Mouse (Mus musculus): ENCODE results near the gene Slc38a7.
"Not testable (repeated sequence)": the region's sequence is repeated elsewhere in the genome, so short reads cannot be mapped to it uniquely, and the experiment has no call there.

Slc38a7 gene

DNA sequence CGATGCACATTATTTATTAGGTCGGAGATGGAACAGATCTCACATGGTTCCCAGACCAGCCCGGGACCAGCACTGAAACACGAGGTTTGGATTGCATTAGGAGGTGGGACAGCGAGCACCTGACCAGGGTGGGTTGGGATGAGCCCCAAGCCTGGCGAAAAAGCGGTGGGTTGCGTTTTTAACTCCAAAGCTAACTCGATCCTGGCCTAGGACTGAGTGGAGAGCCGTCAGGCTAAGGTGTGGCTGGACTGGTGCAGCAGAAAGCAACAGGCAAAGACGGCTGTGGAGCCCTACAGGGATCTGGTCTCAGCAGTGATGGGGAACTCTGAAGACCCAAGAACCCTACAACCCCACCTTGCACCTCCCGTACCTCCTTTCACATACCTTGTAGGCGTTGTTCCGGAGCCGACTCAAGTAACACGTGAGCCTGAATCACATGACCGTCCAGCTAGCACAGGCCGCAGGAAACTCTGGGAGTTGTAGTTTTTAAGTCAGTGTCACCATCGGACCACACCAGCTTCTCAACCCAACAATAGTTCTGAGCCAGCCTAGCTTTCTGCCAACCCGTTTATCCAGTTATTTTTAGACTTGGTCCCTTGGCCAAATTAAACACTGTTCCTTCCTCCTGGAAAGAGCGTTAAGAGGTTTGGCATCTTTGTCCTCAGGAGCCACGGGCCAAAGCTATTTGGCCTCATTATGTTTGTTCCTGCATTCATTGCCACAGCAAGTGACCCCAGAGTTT, at the start of gene Slc38a7:
Gene Slc38a7 (minus strand): TSS at position 438 of the 742 bp plus-strand sequence.
- peak; percentile 56 for DNase-seq (ENCODE audit: low spot score)

- no peak for DNase-seq (ENCODE audit: low spot score)
Observed at GRCm38 (mm10) chr8:95901864-95902263, 48.5 kb upstream of the Slc38a7 start.

DNA sequence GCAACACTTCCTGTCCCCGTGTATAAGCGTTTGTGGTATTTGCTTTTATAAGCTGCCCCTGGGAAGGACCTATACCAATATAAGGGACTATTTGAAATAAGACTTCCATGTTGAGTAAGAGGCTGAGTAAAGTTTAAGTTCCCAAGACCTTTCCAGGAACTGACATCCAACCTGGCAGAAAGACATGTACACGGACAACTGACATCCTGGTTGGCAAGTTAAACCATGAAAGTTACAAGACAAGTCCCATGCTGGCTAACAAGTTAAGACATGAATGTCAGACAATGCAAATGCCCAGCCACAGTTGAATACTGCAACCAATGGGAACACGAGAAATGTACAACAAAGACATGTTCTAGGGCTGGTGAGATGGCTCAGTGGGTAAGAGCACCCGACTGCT, 40.4 kb upstream of the Slc38a7 start:
- no peak for DNase-seq (ENCODE audit: low spot score)

DNA sequence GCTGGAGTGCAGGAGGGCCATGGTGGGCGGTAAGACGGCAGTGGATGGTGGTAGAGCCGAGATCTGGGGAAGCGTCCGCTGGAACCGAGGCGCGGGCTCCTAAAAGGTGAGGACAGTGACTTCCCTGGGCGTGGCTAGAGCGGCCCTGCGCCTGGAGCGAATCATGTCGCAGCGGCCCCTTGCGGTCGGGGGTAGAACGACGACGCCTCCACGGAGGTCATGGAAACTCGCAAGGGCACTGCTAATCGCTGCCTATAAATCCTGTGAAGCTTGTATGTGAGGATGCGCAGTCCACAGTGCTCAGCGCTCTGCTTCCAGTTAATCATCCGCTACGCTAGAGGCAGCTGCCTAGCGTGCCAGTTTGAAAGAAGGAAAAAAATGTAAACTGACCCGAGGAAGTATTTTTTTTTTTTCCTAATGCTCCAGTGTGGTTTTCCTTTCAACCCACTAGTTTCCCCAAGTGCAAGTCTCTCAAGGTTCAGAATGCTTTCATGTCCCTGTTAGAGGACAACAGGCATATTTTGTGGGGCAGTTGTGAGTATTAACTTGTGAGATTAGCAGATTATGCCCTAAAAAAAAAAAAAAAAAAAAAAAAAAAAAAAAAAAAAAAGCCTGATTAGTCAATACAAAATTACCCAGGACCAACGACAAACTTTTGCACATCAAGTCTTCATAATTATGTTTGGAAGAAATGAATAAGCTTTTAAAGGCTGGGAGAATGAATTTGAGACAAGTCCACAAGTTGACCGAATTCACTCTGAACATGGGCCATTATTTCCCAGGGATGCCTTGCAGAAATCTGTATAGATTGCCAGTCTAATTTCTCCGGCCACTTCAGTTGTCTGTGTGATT, 35.2 kb upstream of the Slc38a7 start, which contains the start of gene Got2:
Gene Got2 (minus strand): TSS at position 263 of the 852 bp plus-strand sequence.
- peak; percentile 93 for DNase-seq (ENCODE audit: low spot score)

- peak; percentile 68 for DNase-seq (ENCODE audit: low spot score)
Observed at GRCm38 (mm10) chr8:95887578-95888284, 34.4 kb upstream of the Slc38a7 start.

- peak; percentile 19 for DNase-seq (ENCODE audit: low spot score)
Observed at GRCm38 (mm10) chr8:95886647-95887577, 33.6 kb upstream of the Slc38a7 start.

DNA sequence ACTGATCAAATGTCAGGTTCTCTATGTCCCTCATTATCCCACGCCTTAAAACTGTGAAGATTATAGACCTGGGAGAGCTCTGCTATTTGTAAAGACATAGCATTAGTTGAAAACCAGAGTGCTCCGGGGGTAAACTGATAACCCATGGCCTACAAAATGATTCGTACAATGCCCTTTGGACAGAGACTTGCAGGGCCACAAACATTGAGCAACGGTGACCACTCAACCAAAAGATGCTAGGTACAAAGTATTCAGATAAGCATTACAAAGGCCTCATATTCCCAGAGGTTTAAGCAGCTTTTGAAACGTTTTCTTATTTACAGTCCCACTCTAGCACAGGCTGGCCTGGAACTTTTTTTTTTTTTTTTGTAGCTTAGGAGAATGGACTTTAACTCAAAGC, 32.6 kb upstream of the Slc38a7 start:
- DNase-seq (ENCODE audit: low spot score): no peak

DNA sequence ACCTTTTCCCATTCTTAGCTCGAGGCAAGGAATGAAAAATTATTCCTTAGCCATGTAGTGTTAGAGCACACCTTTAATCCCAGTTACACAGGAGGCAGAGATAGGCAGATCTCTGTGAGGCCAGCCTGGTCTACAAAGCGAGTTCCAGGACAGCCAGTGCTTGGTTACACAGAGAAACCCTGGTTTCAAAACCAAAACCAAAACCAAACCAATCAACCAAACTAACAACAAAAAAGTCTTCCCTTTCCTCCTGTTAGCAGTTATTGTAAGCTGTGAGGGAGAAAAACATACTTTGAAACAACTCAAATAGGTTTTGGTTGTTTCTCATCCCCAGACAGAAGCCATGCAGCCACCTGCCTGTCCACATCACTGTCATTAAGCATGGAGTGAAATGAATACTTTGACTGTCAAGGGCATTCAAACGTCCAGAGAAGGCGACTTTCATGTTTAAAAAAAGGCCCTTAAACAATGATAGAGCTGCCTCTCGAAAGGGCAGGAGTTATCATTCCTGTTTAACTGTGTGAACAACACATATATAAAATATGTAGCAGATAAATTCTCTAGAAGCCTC, 32.0 kb upstream of the Slc38a7 start:
- no peak for DNase-seq (ENCODE audit: low spot score)

DNA sequence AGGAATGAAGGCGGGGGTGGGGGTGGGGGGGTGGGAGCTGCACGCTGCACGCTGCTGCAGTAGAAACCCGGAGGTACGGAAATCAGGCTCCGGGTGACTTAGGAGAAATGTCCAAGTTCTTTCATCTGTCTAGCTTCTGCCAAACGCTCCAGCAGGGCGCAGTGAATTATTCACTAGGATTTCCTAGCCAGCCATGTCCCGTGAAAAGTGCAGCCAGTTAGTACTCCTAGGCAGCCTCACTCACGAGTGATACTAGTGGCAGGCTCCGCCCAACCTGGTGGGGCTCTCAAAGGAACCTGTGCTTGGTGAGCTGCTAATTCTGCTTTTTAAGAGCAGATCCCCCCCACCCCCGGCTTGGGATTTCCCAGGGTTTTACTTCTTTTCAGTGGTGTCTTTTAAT, 31.2 kb upstream of the Slc38a7 start:
- no peak for DNase-seq (ENCODE audit: low spot score)

DNA sequence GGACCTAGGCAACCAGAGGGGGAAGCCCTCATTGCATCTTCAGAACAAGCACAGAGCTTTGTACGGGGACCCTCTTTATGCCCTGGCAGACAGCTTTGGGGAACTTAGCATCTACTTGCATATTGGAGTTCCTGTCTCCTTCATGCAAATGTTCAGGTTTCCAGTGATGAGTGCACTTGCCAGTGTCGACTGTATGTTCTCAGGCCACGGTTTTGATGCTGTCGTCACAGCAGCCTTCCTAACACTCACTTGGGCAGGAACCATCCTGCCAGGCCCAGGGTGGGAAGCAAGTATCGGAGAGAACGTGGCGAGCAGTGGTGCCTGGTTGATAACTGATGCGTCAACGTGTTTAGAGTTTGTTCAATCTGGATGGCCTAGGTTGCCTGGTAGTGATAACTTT, 28.9 kb upstream of the Slc38a7 start:
- DNase-seq (ENCODE audit: low spot score): no peak

DNA sequence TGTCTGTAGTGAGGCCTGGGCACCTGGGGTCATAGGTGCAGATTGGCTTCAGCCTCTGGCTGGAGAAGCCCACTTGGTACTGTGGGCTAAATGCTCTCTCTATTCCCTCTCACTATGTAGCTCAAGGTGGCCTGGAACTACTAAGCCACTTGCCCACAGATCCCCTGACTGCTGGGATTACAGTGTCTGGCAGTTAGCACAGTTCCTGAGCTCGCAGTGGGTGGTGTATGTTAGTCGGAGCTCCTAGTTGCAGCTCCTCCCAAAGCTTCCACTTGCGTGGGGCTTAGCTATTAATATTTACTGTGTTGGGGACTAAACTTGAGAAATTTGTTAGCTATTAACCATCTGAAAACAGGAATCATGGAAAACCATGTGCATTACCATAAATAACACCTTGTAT, 28.2 kb upstream of the Slc38a7 start:
- DNase-seq (ENCODE audit: low spot score): no peak

DNA sequence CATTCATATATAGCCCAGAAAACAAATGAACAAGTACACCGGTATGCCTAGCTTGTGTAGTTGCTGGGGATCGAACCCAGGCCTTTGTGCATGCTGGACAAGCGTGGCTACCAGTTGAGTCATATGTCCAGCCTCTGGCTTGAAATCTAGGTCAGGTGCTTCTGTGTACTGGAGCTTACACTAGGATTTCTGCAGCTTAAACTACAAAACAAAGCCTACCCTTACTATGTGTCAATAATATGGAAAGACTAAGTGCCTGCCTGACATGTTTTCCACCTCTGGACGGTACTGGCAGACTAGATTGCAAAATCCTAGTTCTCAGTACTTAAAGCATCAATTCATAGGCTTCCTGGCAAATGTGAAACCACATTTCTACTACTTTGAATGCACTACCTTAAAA, 26.5 kb upstream of the Slc38a7 start:
- DNase-seq (ENCODE audit: low spot score): no peak

DNA sequence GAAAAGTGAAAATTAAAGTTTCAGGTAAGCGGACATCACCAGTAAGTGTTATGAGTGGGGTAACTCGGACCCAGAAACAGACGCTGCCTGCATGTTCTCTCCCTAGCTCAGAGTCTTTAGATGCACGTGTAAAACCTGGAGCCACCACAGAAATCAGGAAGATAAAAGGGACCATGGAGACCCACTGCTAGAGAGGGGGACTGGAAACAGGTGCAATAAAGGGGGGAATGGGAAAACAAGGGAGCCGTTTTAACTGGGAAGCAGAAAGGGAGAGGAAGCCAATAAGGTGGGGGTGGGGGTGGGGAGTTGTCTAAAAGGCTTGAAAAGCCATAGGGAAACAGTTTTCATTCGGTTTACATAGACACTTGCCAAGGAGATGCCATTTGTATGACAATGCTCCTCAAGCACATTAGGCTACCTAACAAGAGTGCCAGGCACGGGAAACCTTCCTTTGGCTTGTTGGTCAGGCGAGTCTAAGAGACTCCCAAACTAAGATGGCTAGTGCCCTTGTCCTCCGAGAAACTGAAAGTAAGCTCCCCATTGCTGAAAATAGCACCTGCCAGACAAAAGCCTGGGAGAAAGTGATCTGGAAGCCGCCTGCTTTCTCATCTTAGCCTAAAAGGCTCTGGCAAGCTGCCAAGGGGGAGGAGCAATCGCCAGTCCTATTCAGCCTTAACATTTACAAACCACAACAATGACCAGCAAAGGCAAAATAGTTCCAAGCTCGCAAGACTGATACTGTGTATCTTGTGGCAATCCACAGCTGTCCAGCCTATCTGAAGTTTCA, 25.0 kb upstream of the Slc38a7 start:
- DNase-seq (ENCODE audit: low spot score): peak; percentile 20

GRCm38 (mm10) chr8:95875270-95875669, 21.9 kb upstream of the Slc38a7 start:
- no peak for DNase-seq (ENCODE audit: low spot score)

DNA sequence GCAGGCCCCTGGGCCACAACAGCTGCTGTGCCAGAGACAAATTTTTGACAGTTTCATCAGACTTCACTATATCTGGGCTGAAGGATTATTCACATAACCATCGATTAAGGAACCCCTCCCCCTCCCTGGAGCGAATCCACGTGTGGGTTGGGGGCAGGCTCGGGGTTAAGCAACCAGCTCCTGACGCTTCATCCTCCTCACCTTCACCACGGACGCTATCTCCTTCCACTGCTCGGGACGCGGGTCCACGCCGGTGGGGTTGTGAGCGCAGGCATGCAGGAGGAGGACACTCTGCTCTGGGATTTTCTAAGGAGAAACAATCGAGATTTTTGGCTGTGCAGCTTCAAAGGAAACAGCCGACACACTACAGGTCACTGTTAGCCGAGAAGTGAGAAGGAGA, 18.4 kb upstream of the Slc38a7 start:
- no peak for DNase-seq (ENCODE audit: low spot score)

- DNase-seq (ENCODE audit: low spot score): not testable (repeated sequence)
Observed at GRCm38 (mm10) chr8:95864851-95865250, 11.5 kb upstream of the Slc38a7 start.

DNA sequence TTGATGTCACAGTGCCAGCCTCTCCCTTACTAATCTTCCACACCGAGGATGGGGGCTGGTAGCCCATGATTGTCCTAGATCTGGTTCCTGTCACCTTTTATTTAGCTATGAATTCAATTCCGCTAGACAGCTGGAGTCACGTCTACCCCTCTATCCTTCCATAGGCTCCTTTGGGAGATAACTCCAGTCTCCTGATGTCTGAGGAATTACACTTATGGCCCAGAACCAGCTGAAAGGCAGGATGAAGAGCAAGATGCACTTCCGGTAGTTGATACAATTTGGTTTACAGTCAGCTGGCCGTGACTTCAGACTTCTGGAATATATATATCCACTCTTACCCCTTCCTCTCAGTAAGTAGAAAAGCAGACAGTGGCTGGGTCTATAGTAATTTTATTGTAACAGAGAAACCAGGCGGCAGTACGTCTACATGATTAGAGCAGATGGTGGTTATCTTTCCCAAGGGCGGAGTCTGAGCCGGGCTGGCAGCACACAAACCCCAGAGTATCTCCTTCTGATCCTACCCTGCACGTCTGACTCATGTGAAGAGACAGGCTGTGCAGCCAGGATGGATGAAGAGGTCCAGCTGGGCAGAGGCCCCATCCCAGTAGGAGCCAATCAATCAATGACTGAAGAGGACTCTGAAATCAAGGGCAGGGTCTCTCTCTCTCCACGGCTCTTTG, 10.6 kb upstream of the Slc38a7 start:
- not testable (repeated sequence) for DNase-seq (ENCODE audit: low spot score)

GRCm38 (mm10) chr8:95854174-95854573, 835 bp upstream of the Slc38a7 start:
- no peak for DNase-seq (ENCODE audit: low spot score)

- no peak for DNase-seq (ENCODE audit: low spot score)
Observed at GRCm38 (mm10) chr8:95852290-95852689, 1.0 kb downstream of the Slc38a7 start.

DNA sequence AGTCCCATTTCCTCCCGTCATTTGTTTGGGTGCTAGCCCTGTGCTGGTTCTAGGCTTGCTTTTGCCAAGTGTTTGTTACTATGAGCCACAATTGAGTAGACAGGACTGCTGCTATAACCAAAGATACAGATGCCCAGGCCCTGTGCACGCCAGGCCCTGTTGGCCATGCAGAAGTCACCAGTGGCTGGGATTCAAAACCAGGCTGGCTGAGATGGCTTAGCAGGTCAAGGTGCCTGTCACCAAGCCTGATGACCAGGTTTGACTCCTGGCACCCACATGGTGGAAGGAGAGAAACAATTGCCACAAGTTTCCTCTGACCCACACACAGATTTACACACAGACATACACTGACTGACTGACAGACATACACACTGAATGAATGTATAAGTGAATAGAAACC, 3.0 kb downstream of the Slc38a7 start:
- DNase-seq (ENCODE audit: low spot score): no peak
